Mouse (Mus musculus): ENCODE measurements at regions not wholly inside any gene's neighbourhood (a gene's known extent, or its start where the extent isn't known, plus 50 kb on each side); places are given as distances from the start of the nearest gene placed in this dataset.

GRCm38 (mm10) chr8:7594436-7594835, 1066.6 kb downstream of the Efnb2 start:
- Histone ChIP-seq H3K4me2 (replicated peaks; ENCODE audit: low read depth, low read length) (no peak overlapping the region), H3K4me1 (ENCODE audit: control insufficient read depth, insufficient read depth, low read length) (no peaks in the 10 kb centered on the region), H3K27ac (ENCODE audit: low read depth, low read length) (no peak overlapping the region), H3K4me3 (ENCODE audit: low read length) (no peak overlapping the region), H3K27me3 (ENCODE audit: control insufficient read depth, insufficient read depth, low read length) (no peaks in the 10 kb centered on the region), H3K9ac (ENCODE audit: low read depth, low read length) (no peak overlapping the region), H3K9me3 (ENCODE audit: control insufficient read depth, low read length) (no peaks in the 10 kb centered on the region), H3K36me3 (ENCODE audit: control insufficient read depth, insufficient read depth, low read length) (no peaks in the 10 kb centered on the region)
- no peak for ATAC-seq (ENCODE audit: low FRiP score, low TSS enrichment)
- WGBS: 82% methylated on average over 2 of the region's 2 CpGs

- Histone ChIP-seq H3K27me3 (ENCODE audit: control insufficient read depth, insufficient read depth, low read length) (no peaks in the 10 kb centered on the region), H3K4me1 (ENCODE audit: control insufficient read depth, insufficient read depth, low read length) (no peaks in the 10 kb centered on the region), H3K4me3 (ENCODE audit: low read length) (no peak overlapping the region), H3K9me3 (ENCODE audit: control insufficient read depth, low read length) (no peaks in the 10 kb centered on the region), H3K4me2 (replicated peaks; ENCODE audit: low read depth, low read length) (no peak overlapping the region), H3K36me3 (ENCODE audit: control insufficient read depth, insufficient read depth, low read length) (no peaks in the 10 kb centered on the region), H3K9ac (ENCODE audit: low read depth, low read length) (no peak overlapping the region), H3K27ac (ENCODE audit: low read depth, low read length) (no peak overlapping the region)
- ATAC-seq (ENCODE audit: low FRiP score, low TSS enrichment): no peak
- WGBS: 64% methylated on average over 3 of the region's 3 CpGs
Observed at GRCm38 (mm10) chr8:7575641-7576040, 1085.4 kb downstream of the Efnb2 start.

- Histone ChIP-seq H3K27me3 (ENCODE audit: control insufficient read depth, insufficient read depth, low read length) (no peaks in the 10 kb centered on the region), H3K4me3 (ENCODE audit: low read length) (no peak overlapping the region), H3K4me1 (ENCODE audit: control insufficient read depth, insufficient read depth, low read length) (no peaks in the 10 kb centered on the region), H3K27ac (ENCODE audit: low read depth, low read length) (no peak overlapping the region), H3K36me3 (ENCODE audit: control insufficient read depth, insufficient read depth, low read length) (no peaks in the 10 kb centered on the region), H3K4me2 (replicated peaks; ENCODE audit: low read depth, low read length) (no peak overlapping the region), H3K9ac (ENCODE audit: low read depth, low read length) (no peak overlapping the region), H3K9me3 (ENCODE audit: control insufficient read depth, low read length) (no peaks in the 10 kb centered on the region)
- ATAC-seq (ENCODE audit: low FRiP score, low TSS enrichment): no peak
- WGBS: 48% methylated on average over 2 of the region's 2 CpGs
Observed at GRCm38 (mm10) chr8:7560645-7561044, 1100.4 kb downstream of the Efnb2 start.

GRCm38 (mm10) chr8:7554756-7555155, 1106.3 kb downstream of the Efnb2 start:
- Histone ChIP-seq H3K4me2 (replicated peaks; ENCODE audit: low read depth, low read length) (no peak overlapping the region), H3K4me1 (ENCODE audit: control insufficient read depth, insufficient read depth, low read length) (no peaks in the 10 kb centered on the region), H3K9ac (ENCODE audit: low read depth, low read length) (no peak overlapping the region), H3K36me3 (ENCODE audit: control insufficient read depth, insufficient read depth, low read length) (no peaks in the 10 kb centered on the region), H3K9me3 (ENCODE audit: control insufficient read depth, low read length) (no peaks in the 10 kb centered on the region), H3K27me3 (ENCODE audit: control insufficient read depth, insufficient read depth, low read length) (no peaks in the 10 kb centered on the region), H3K27ac (ENCODE audit: low read depth, low read length) (no peak overlapping the region), H3K4me3 (ENCODE audit: low read length) (no peak overlapping the region)
- peak; percentile 43; the same call in 1 of the 2 replicates for ATAC-seq (ENCODE audit: low FRiP score, low TSS enrichment)
- WGBS: 17% methylated on average over 3 of the region's 3 CpGs
